In the genomic region with DNA sequence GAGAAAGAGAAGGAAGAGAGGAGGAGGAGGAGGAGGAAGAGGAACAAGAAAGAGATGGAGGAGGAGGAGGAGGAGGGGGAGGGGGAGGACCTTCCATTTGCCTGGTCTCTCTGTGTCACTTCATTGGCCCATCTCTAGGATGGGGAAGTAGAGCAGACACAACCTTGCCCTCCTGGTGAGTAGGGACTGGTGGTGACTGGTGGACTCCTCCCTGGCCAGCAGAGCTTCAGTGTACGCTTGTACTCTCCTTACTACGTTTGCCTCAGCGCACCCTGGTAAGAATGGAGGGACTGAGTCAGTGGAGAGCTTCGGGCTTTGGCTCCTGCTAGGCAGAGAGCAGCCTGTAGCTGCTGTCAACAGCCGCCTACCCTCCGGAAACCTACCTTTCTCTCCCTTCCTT, we compare ENCODE assay signal across 35 mouse cellular contexts. TPM values are rescaled to one million over a fixed set of nuclear protein-coding genes. Genes with fewer than 3 reads are reported as not detected.
A peak's percentile ranks its signal among the peaks of the same experiment; 100 is the strongest.
DNase-seq lines count a peak whose midpoint lies in the region; ATAC-seq and TF ChIP-seq lines count a peak whose summit lies in the region.
"Had no signal": no experiment of that assay in that cellular context is flagged by ENCODE, and none has a peak within 500 bp of the region (broad histone marks: within the 10 kb centered on the region; RNA-seq: fewer than 3 reads in every experiment).

No protein-coding gene starts in this region.

- no peak overlapping the region for H3K4me2 ChIP-seq in stomach, postnatal 0 days (replicated peaks; ENCODE audit: low read depth)
- H3K4me2 ChIP-seq: embryonic facial prominence, embryonic 12.5 days; embryonic facial prominence, embryonic 15.5 days; forebrain, embryonic 13.5 days; heart, embryonic 11.5 days; hindbrain, embryonic 13.5 days had no signal

- no peak for TF ChIP-seq EP300 in stomach, postnatal 0 days (optimal IDR thresholded peaks at IDR 0.05)

- H3K36me3 ChIP-seq in megakaryocyte, embryonic 14.5 days (replicated peaks; ENCODE audit: low read length): peaks cover 41% of the 10 kb centered on the region
- no peaks in the 10 kb centered on the region for H3K36me3 ChIP-seq in stomach, postnatal 0 days (ENCODE audit: control insufficient read depth, insufficient read depth, low read length)
- H3K36me3 ChIP-seq: embryonic facial prominence, embryonic 12.5 days; embryonic facial prominence, embryonic 15.5 days; hindbrain, embryonic 10.5 days; hindbrain, embryonic 13.5 days had no signal

- H3K9me3 ChIP-seq in megakaryocyte, embryonic 14.5 days: no peaks in the 10 kb centered on the region
- H3K9me3 ChIP-seq in stomach, postnatal 0 days (ENCODE audit: control insufficient read depth, low read length): no peaks in the 10 kb centered on the region
- H3K9me3 ChIP-seq: embryonic facial prominence, embryonic 12.5 days; embryonic facial prominence, embryonic 15.5 days; forebrain, embryonic 13.5 days; G1E; hindbrain, embryonic 10.5 days; hindbrain, embryonic 13.5 days had no signal

- no peak for TF ChIP-seq CTCF in stomach, postnatal 0 days (IDR thresholded peaks at IDR 0.05; ENCODE audit: low read depth)

- H3K27ac ChIP-seq in stomach, postnatal 0 days (replicated peaks): no peak overlapping the region
- H3K27ac ChIP-seq: embryonic facial prominence, embryonic 12.5 days; embryonic facial prominence, embryonic 15.5 days; forebrain, embryonic 13.5 days; hindbrain, embryonic 10.5 days; hindbrain, embryonic 13.5 days had no signal

- H3K4me3 ChIP-seq in megakaryocyte, embryonic 14.5 days (replicated peaks): peak overlapping the region; percentile 50
- no peak overlapping the region for H3K4me3 ChIP-seq in stomach, postnatal 0 days (ENCODE audit: low read depth, low read length)
- H3K4me3 ChIP-seq: embryonic facial prominence, embryonic 12.5 days; embryonic facial prominence, embryonic 15.5 days; forebrain, embryonic 13.5 days; hindbrain, embryonic 10.5 days; hindbrain, embryonic 13.5 days had no signal

- no peak for ATAC-seq in megakaryocyte, adult 5-6 weeks (ENCODE audit: poor library complexity, severe bottlenecking)
- peak; percentile 47 for ATAC-seq in granulocyte monocyte progenitor cell, adult 5-6 weeks (replicated peaks; ENCODE audit: poor library complexity, severe bottlenecking)
- ATAC-seq in stomach, postnatal 0 days (ENCODE audit: low FRiP score, low TSS enrichment): no peak
- no peak for ATAC-seq in megakaryocyte-erythroid progenitor cell, adult 5-6 weeks (replicated peaks; ENCODE audit: low FRiP score, low TSS enrichment, poor library complexity, severe bottlenecking)
- ATAC-seq: activated CD4-positive, CD25-positive, alpha-beta regulatory T cell, adult 4 months; forebrain, embryonic 13.5 days; forebrain, embryonic 16.5 days; hindbrain, embryonic 16.5 days; intestine, embryonic 16.5 days had no signal

- peaks cover 61% of the 10 kb centered on the region for H3K4me1 ChIP-seq in megakaryocyte, embryonic 14.5 days
- H3K4me1 ChIP-seq in stomach, postnatal 0 days (replicated peaks; ENCODE audit: control insufficient read depth, insufficient read depth): no peaks in the 10 kb centered on the region
- H3K4me1 ChIP-seq: embryonic facial prominence, embryonic 12.5 days; embryonic facial prominence, embryonic 15.5 days; hindbrain, embryonic 13.5 days had no signal

- intact Hi-C loops in heart, postnatal 25 days (cut with DNase I): no loop called here

- peak; percentile 52 for DNase-seq in heart, adult 11 months
- no peak for DNase-seq in heart, postnatal 25 days (ENCODE audit: low spot score)
- DNase-seq in stomach, postnatal 0 days (ENCODE audit: low spot score): peak; percentile 9
- no peak for DNase-seq in frontal cortex, adult 2 months (ENCODE audit: extremely low spot score in 1 of 2, low spot score in 1 of 2)
- DNase-seq: adrenal gland, adult 8-10 months; adrenal gland, postnatal 25 days; B cell, adult 2 months; cerebellum, adult 11-12 months; cerebellum, adult 8-10 months; cerebellum, postnatal 10 days; cerebellum, postnatal 36 days; gastrocnemius, postnatal 10 days; gastrocnemius, postnatal 36 days; heart, adult 18-20 months; heart, postnatal 36 days; kidney, adult 2 months had no signal

- no peak overlapping the region for H3K9ac ChIP-seq in stomach, postnatal 0 days (ENCODE audit: low read length)
- H3K9ac ChIP-seq: embryonic facial prominence, embryonic 12.5 days; embryonic facial prominence, embryonic 15.5 days; forebrain, embryonic 13.5 days; hindbrain, embryonic 13.5 days had no signal

- 76% methylated on average over 6 of the region's 6 CpGs for WGBS in stomach, postnatal 0 days

- peaks cover 26% of the 10 kb centered on the region for H3K27me3 ChIP-seq in megakaryocyte, embryonic 14.5 days (replicated peaks)
- H3K27me3 ChIP-seq in stomach, postnatal 0 days (ENCODE audit: control insufficient read depth, insufficient read depth, low read length): peaks cover 3% of the 10 kb centered on the region; the same call in 1 of the 2 replicates

RNA-seq across cellular contexts. Expression of a gene that starts 7.9 kb away (rescaled TPM):
- under 1 TPM; 0.21 to 0.56 TPM for total RNA-seq in heart, postnatal 25 days (2021)
- polyA plus RNA-seq in megakaryocyte, embryonic 14.5 days (2012; ENCODE audit: insufficient read depth, low replicate concordance): 1,707 and 3,704 TPM in 2 replicates
- total RNA-seq in megakaryocyte, adult 5-6 weeks (2015): 0.07 and 0.38 TPM in 2 replicates
- total RNA-seq in megakaryocyte, adult 5-6 weeks (2017): not detected in 2 replicates
- total RNA-seq in granulocyte monocyte progenitor cell, adult 5-6 weeks (2014; fragmentation: Nextera tagmentation): not detected in 2 replicates
- total RNA-seq in granulocyte monocyte progenitor cell, adult 5-6 weeks (2017): 1.4 TPM in 1 of 2 replicates, not detected in the other
- polyA plus RNA-seq in stomach, postnatal 0 days (2015; fragmentation: Nextera tagmentation; extraction: Ambion mirVana): 0.11 and 0.39 TPM in 2 replicates
- 0.57 and 0.90 TPM in 2 replicates for polyA plus RNA-seq in frontal cortex, adult 2 months (2012; rRNA removed)
- total RNA-seq in megakaryocyte-erythroid progenitor cell, adult 5-6 weeks (2014; fragmentation: Nextera tagmentation): 9.4 and 13.1 TPM in 2 replicates
- total RNA-seq in megakaryocyte-erythroid progenitor cell, adult 5-6 weeks (2017): 14.5 and 17.1 TPM in 2 replicates
- total RNA-seq: gastrocnemius, adult 18-20 months; gastrocnemius, postnatal 36 days had no signal
- polyA plus RNA-seq: activated CD4-positive, CD25-positive, alpha-beta regulatory T cell, adult 4 months had no signal

RNA-seq across cellular contexts. Expression of a gene that starts 19.6 kb away (rescaled TPM):
- total RNA-seq in heart, postnatal 25 days (2021): under 1 TPM; 0.08 TPM
- 0.11 TPM in 1 of 2 replicates, not detected in the other for polyA plus RNA-seq in megakaryocyte, embryonic 14.5 days (2012; ENCODE audit: insufficient read depth, low replicate concordance)
- total RNA-seq in megakaryocyte, adult 5-6 weeks (2015): not detected in 2 replicates
- total RNA-seq in megakaryocyte, adult 5-6 weeks (2017): not detected in 2 replicates
- not detected in 2 replicates for total RNA-seq in granulocyte monocyte progenitor cell, adult 5-6 weeks (2014; fragmentation: Nextera tagmentation)
- total RNA-seq in granulocyte monocyte progenitor cell, adult 5-6 weeks (2017): not detected in 2 replicates
- polyA plus RNA-seq in stomach, postnatal 0 days (2015; fragmentation: Nextera tagmentation; extraction: Ambion mirVana): 0.76 and 0.87 TPM in 2 replicates
- not detected in 2 replicates for polyA plus RNA-seq in frontal cortex, adult 2 months (2012; rRNA removed)
- not detected in 2 replicates for total RNA-seq in megakaryocyte-erythroid progenitor cell, adult 5-6 weeks (2014; fragmentation: Nextera tagmentation)
- not detected in 2 replicates for total RNA-seq in megakaryocyte-erythroid progenitor cell, adult 5-6 weeks (2017)
- total RNA-seq: adrenal gland, postnatal 25 days; CH12.LX had no signal
- polyA plus RNA-seq: activated CD4-positive, CD25-positive, alpha-beta regulatory T cell, adult 4 months; G1E; kidney, adult 2 months had no signal

RNA-seq across cellular contexts. Expression of a gene that starts 35.4 kb away (rescaled TPM):
- total RNA-seq in heart, postnatal 25 days (2021): under 1 TPM in 1 of 2 experiments, not detected in 1; 0.11 TPM
- not detected in 2 replicates for polyA plus RNA-seq in megakaryocyte, embryonic 14.5 days (2012; ENCODE audit: insufficient read depth, low replicate concordance)
- total RNA-seq in megakaryocyte, adult 5-6 weeks (2015): not detected in 2 replicates
- not detected in 2 replicates for total RNA-seq in megakaryocyte, adult 5-6 weeks (2017)
- total RNA-seq in granulocyte monocyte progenitor cell, adult 5-6 weeks (2014; fragmentation: Nextera tagmentation): not detected in 2 replicates
- not detected in 2 replicates for total RNA-seq in granulocyte monocyte progenitor cell, adult 5-6 weeks (2017)
- 0.04 TPM in 1 of 2 replicates, not detected in the other for polyA plus RNA-seq in stomach, postnatal 0 days (2015; fragmentation: Nextera tagmentation; extraction: Ambion mirVana)
- not detected in 2 replicates for polyA plus RNA-seq in frontal cortex, adult 2 months (2012; rRNA removed)
- not detected in 2 replicates for total RNA-seq in megakaryocyte-erythroid progenitor cell, adult 5-6 weeks (2014; fragmentation: Nextera tagmentation)
- total RNA-seq in megakaryocyte-erythroid progenitor cell, adult 5-6 weeks (2017): not detected in 2 replicates
- total RNA-seq: CH12.LX; gastrocnemius, postnatal 36 days had no signal
- polyA plus RNA-seq: activated CD4-positive, CD25-positive, alpha-beta regulatory T cell, adult 4 months; brain, embryonic 14.5 days; embryonic facial prominence, embryonic 12.5 days; embryonic facial prominence, embryonic 15.5 days; forebrain, embryonic 13.5 days; forebrain, embryonic 16.5 days; G1E; heart, embryonic 11.5 days; heart, embryonic 14.5 days; hindbrain, embryonic 10.5 days; hindbrain, embryonic 13.5 days; hindbrain, embryonic 16.5 days had no signal

Comparison
In these comparisons a context has a peak if more than half of its experiments do, and no peak if none do; other contexts are left out.
1. DNase-seq: peak in heart, adult 11 months (single experiment) and stomach, postnatal 0 days (single experiment); none in heart, postnatal 25 days (single experiment) and frontal cortex, adult 2 months (0 of 2).
2. RNA of a gene that starts 7.9 kb away (total RNA-seq): 9.4 to 17.1 TPM in megakaryocyte-erythroid progenitor cell, adult 5-6 weeks; 1.4 TPM in granulocyte monocyte progenitor cell, adult 5-6 weeks, 0.21 to 0.56 TPM in heart, postnatal 25 days and 0.07 to 0.38 TPM in megakaryocyte, adult 5-6 weeks; every median in the first group is over 4 times any median in the second.